Mouse (Mus musculus) MEL (cell line): ENCODE measurements around the gene Slc4a4.

Source experiments
- CTCF ChIP-seq, 3 experiments: IDR thresholded peaks in 2 of 3; conservative IDR thresholded peaks in 1 of 3; 2 replicates each; pipeline ENCODE4 v1.5.1; 2011 to 2012; ENCODE audit warnings: low read length in 3 of 3, low read depth in 2 of 3, mild to moderate bottlenecking in 2 of 3, improper control_type of control experiment in 1 of 3, inconsistent platforms in 1 of 3, mixed read lengths in 1 of 3, moderate library complexity in 1 of 3; ENCODE audit not compliant: control insufficient read depth in 1 of 3, insufficient read depth in 1 of 3, poor library complexity in 1 of 3, severe bottlenecking in 1 of 3
- GATA1 ChIP-seq: IDR thresholded peaks from 2 replicates; pipeline ENCODE4 v1.6.1; 2011; ENCODE audit warnings: low read depth, low read length, improper control_type of control experiment
- JUND ChIP-seq: IDR thresholded peaks from 2 replicates; pipeline ENCODE4 v1.6.1; 2011; ENCODE audit warnings: low read depth, mild to moderate bottlenecking, improper control_type of control experiment, low read length
- MAX ChIP-seq: IDR thresholded peaks from 2 replicates; pipeline ENCODE4 v1.6.1; 2011; ENCODE audit warnings: low read length, improper control_type of control experiment
- MYC ChIP-seq: IDR thresholded peaks from 2 replicates; pipeline ENCODE4 v1.6.1; 2011; ENCODE audit warnings: low read depth, mild to moderate bottlenecking, low read length, improper control_type of control experiment, moderate library complexity
- POLR2A ChIP-seq, 2 experiments: IDR thresholded peaks; 2 replicates each; pipeline ENCODE4 v1.6.1; 2011 to 2012; ENCODE audit warnings: low read length in 2 of 2, mild to moderate bottlenecking in 2 of 2, control low read depth in 1 of 2, improper control_type of control experiment in 1 of 2, low read depth in 1 of 2, moderate library complexity in 1 of 2; ENCODE audit not compliant: control insufficient read depth in 1 of 2, insufficient read depth in 1 of 2, poor library complexity in 1 of 2
- TBP ChIP-seq: IDR thresholded peaks from 2 replicates; pipeline ENCODE4 v1.8.0; 2011; ENCODE audit warnings: low read depth, low read length, improper control_type of control experiment
- USF1 ChIP-seq: IDR thresholded peaks from 2 replicates; pipeline ENCODE4 v1.6.1; 2014; ENCODE audit warnings: low read depth, mild to moderate bottlenecking, inconsistent platforms, low read length, improper control_type of control experiment, moderate library complexity
- ZC3H11A ChIP-seq: IDR thresholded peaks from 2 replicates; pipeline ENCODE4 v1.6.1; 2012; ENCODE audit warnings: low read depth, mild to moderate bottlenecking, inconsistent platforms, low read length, improper control_type of control experiment

DNA sequence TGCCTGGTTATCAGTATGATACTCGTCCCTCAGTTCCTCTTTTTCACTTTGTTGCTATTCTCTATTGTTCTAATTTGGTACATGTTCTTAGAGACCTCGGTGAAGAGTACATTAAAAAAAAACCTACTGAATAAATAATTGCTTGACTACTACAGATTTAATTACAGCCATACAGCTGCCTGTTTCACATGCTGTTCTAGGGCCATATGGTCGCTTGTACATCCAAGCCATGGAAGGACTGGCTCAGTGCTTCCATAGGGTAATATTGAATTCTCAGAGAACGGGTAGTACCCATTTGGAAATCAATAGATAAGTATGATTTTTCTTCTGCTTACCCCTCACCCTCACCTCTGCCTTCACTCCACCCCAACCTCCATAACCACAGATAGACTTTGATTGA lies 215.9 kb downstream of the Slc4a4 start:
- no peak for TF ChIP-seq JUND
- no peak for TF ChIP-seq GATA1
- no peak for TF ChIP-seq CTCF (IDR thresholded peaks at IDR 0.05 in 2 of 3, conservative IDR thresholded peaks at IDR 0.05 in 1 of 3; ENCODE audit: control insufficient read depth in 1 of 3, insufficient read depth in 1 of 3, low read depth in 2 of 3, low read length in 3 of 3, poor library complexity in 1 of 3, severe bottlenecking in 1 of 3)
- TF ChIP-seq USF1, result no peak
- TF ChIP-seq TBP, result no peak
- no peak for TF ChIP-seq MYC
- no peak for TF ChIP-seq ZC3H11A
- no peak for TF ChIP-seq MAX
- TF ChIP-seq POLR2A (IDR thresholded peaks at IDR 0.05; ENCODE audit: control insufficient read depth in 1 of 2, insufficient read depth in 1 of 2, low read depth in 1 of 2, low read length in 2 of 2, poor library complexity in 1 of 2), result no peak
